Mouse (Mus musculus) embryonic facial prominence, embryonic 14.5 days (tissue): Measurements from ENCODE around the gene Gpr176. TPM values are rescaled to one million over a fixed set of nuclear protein-coding genes. Genes with fewer than 3 reads are reported as not detected.

Source experiments
- ATAC-seq: fragments of 200-750 bp; cut with Nextera tagmentation; 2 replicates; pipeline ENCODE4 v1.8.0; 2017; ENCODE audit warnings: low read depth, moderate number of reproducible peaks, moderate TSS enrichment
- DNase-seq: peaks from one replicate; pipeline ENCODE4 v3.0.0-alpha.2; 2015; ENCODE audit warnings: low spot score
- H3K27ac ChIP-seq: fragments of 300-500 bp; sonication (generic); replicated peaks from 2 replicates; pipeline ENCODE4 v1.5.1; 2014; ENCODE audit warnings: low read depth, mild to moderate bottlenecking, low read length, moderate library complexity
- H3K27me3 ChIP-seq: fragments of 300-500 bp; sonication (generic); replicated peaks from 2 replicates; pipeline ENCODE4 v1.6.1; 2014; ENCODE audit warnings: low read length; ENCODE audit not compliant: control insufficient read depth, insufficient read depth
- H3K36me3 ChIP-seq: fragments of 300-500 bp; sonication (generic); 2 replicates; pipeline ENCODE4 v1.6.1; 2014; ENCODE audit warnings: low read length, mixed read lengths; ENCODE audit not compliant: control insufficient read depth, insufficient read depth
- H3K4me1 ChIP-seq: fragments of 300-500 bp; sonication (generic); 2 replicates; pipeline ENCODE4 v1.6.1; 2014; ENCODE audit warnings: antibody characterized with exemption, low read length; ENCODE audit not compliant: control insufficient read depth, insufficient read depth
- H3K4me2 ChIP-seq: fragments of 300-500 bp; sonication (generic); 2 replicates; pipeline ENCODE4 v1.6.1; 2014; ENCODE audit warnings: low read depth, mild to moderate bottlenecking, low read length, moderate library complexity, mixed read lengths
- H3K4me3 ChIP-seq: fragments of 300-500 bp; sonication (generic); 2 replicates; pipeline ENCODE4 v1.5.1; 2014; ENCODE audit warnings: low read depth, mild to moderate bottlenecking, low read length
- H3K9ac ChIP-seq: fragments of 300-500 bp; sonication (generic); 2 replicates; pipeline ENCODE4 v1.6.1; 2014; ENCODE audit warnings: low read depth, mild to moderate bottlenecking, low read length, moderate library complexity, mixed read lengths
- H3K9me3 ChIP-seq: fragments of 300-500 bp; sonication (generic); 2 replicates; pipeline ENCODE4 v1.6.1; 2016; ENCODE audit warnings: low read length; ENCODE audit not compliant: control insufficient read depth
- WGBS: fragments of 180-500 bp; shearing (Covaris S2); extraction: QIAGEN DNeasy Blood & Tissue Kit; methylation state at CpG from one replicate; pipeline ENCODE4 v1.1.7; 2014; 5-methylcytosine and 5-hydroxymethylcytosine counted together
- polyA plus RNA-seq: library from polyadenylated mRNA; unstranded; fragments of >200 nt; fragmentation: Nextera tagmentation; extraction: Ambion mirVana; gene quantifications from 2 replicates; pipeline ENCODE4 v1.2.1, GENCODE M21; 2014

Gene Gpr176
- polyA plus RNA-seq, 1 experiment from 2014 or later, result 0.53 TPM

- WGBS, result 68% methylated on average over 4 of the region's 4 CpGs
- no peak overlapping the region for H3K27ac ChIP-seq
- H3K9ac ChIP-seq, result no peak overlapping the region
- H3K4me3 ChIP-seq, result no peak overlapping the region
- H3K4me1 ChIP-seq, result peaks cover 5% of the 10 kb centered on the region; the same call in 1 of the 2 replicates
- no peaks in the 10 kb centered on the region for H3K36me3 ChIP-seq
- DNase-seq (peak; percentile 17), ATAC-seq (no peak)
- no peak overlapping the region for H3K4me2 ChIP-seq
- no peaks in the 10 kb centered on the region for H3K27me3 ChIP-seq
- H3K9me3 ChIP-seq, result no peaks in the 10 kb centered on the region
Measured at GRCm38 (mm10) chr2:118353916-118354403, 19.3 kb downstream of the Gpr176 start.

DNA sequence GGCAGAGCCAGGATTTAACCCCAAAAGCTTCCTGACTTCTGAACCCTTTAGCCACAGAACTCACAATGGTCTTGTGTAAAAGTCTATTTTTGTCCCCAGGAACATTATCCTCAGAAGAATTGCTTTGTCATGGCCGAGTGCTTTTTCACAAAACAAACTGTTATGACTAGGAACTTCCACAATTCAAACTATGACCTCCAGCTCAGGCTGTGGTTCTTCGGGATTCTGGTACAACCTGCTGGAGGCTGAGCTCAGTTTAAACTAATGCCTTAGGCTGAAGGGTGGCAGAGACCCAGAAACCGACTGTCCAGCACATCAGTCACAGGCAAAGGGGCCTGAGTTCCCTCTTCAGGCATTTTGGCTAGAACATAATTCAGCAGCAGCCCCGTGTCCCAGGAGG, 19.7 kb downstream of the Gpr176 start:
- DNase-seq (no peak), ATAC-seq (no peak)
- 39% methylated on average over 4 of the region's 4 CpGs for WGBS

GRCm38 (mm10) chr2:118345535-118345934, 27.7 kb downstream of the Gpr176 start:
- DNase-seq, result no peak
- H3K27me3 ChIP-seq, result no peaks in the 10 kb centered on the region
- H3K36me3 ChIP-seq, result no peaks in the 10 kb centered on the region
- H3K9ac ChIP-seq, result no peak overlapping the region
- WGBS, result 39% methylated on average over 1 of the region's 1 CpGs
- H3K4me1 ChIP-seq, result no peaks in the 10 kb centered on the region
- no peak overlapping the region for H3K4me3 ChIP-seq
- ATAC-seq, result no peak
- H3K4me2 ChIP-seq, result no peak overlapping the region
- H3K27ac ChIP-seq, result no peak overlapping the region
- no peaks in the 10 kb centered on the region for H3K9me3 ChIP-seq

More for the DNA sequence above, 19.7 kb downstream of the Gpr176 start:
- H3K4me1 ChIP-seq, result peaks cover 5% of the 10 kb centered on the region; the same call in 1 of the 2 replicates
- H3K9me3 ChIP-seq, result no peaks in the 10 kb centered on the region
- no peaks in the 10 kb centered on the region for H3K36me3 ChIP-seq
- H3K27me3 ChIP-seq, result no peaks in the 10 kb centered on the region
- H3K4me2 ChIP-seq, result no peak overlapping the region
- no peak overlapping the region for H3K4me3 ChIP-seq
- H3K9ac ChIP-seq, result no peak overlapping the region
- no peak overlapping the region for H3K27ac ChIP-seq

DNA sequence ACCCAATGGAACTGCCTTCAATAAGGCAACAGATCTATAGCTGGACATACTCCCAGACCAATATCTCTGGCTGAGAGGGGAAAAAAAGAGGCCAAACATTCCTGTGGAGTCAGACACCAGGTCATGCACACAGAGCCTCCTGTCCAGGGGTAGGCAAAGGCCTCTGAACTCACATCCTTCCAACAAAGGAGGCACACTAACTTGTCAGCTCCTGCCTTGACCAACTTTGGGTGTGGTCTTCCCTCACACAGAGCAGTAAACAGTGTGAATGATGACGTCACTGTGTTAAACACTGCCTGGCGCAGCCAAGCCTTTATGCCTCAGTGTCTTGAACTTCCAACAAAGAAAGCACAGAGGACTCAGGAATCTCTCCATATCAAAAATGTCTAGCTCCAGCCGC, 29.3 kb downstream of the Gpr176 start:
- Histone ChIP-seq H3K36me3 (no peaks in the 10 kb centered on the region), H3K4me2 (no peak overlapping the region), H3K4me3 (no peak overlapping the region), H3K27ac (no peak overlapping the region), H3K27me3 (no peaks in the 10 kb centered on the region), H3K9me3 (no peaks in the 10 kb centered on the region), H3K9ac (no peak overlapping the region), H3K4me1 (no peaks in the 10 kb centered on the region)
- DNase-seq, result no peak
- no peak for ATAC-seq
- 75% methylated on average over 3 of the region's 3 CpGs for WGBS

- Histone ChIP-seq H3K4me3 (no peak overlapping the region), H3K9me3 (no peaks in the 10 kb centered on the region), H3K4me1 (no peaks in the 10 kb centered on the region), H3K27me3 (no peaks in the 10 kb centered on the region), H3K4me2 (no peak overlapping the region), H3K27ac (no peak overlapping the region), H3K36me3 (no peaks in the 10 kb centered on the region), H3K9ac (no peak overlapping the region)
- DNase-seq (no peak), ATAC-seq (no peak)
- WGBS, result 66% methylated on average over 7 of the region's 7 CpGs
Measured at GRCm38 (mm10) chr2:118341295-118341694, 31.9 kb downstream of the Gpr176 start.

GRCm38 (mm10) chr2:118336084-118336483, 37.1 kb downstream of the Gpr176 start:
- no peaks in the 10 kb centered on the region for H3K4me1 ChIP-seq
- H3K9me3 ChIP-seq, result no peaks in the 10 kb centered on the region
- no peak for ATAC-seq
- 49% methylated on average over 2 of the region's 2 CpGs for WGBS
- peak; percentile 39 for DNase-seq
- H3K4me3 ChIP-seq, result no peak overlapping the region
- H3K27ac ChIP-seq, result no peak overlapping the region
- H3K36me3 ChIP-seq, result no peaks in the 10 kb centered on the region
- H3K4me2 ChIP-seq, result no peak overlapping the region
- no peaks in the 10 kb centered on the region for H3K27me3 ChIP-seq
- H3K9ac ChIP-seq, result no peak overlapping the region

DNA sequence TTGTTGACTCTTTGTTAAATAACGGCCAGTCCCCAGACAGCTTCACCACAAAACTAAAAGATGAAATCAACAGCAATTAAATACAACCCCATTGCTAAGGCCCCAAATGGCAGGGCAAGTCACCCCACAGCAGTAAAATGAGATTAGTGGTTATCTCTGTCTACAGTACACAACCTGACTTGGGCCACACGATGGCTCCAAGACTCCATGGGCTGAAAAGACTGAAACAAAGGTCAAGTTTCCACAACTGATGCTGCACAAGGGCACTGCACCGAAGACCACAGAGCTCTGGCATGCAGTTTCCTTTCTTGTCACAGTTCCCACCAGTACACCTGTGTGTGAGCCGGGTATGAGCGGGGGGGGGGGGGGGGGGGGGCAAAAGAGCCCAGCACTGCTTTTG, 50.6 kb downstream of the Gpr176 start:
- WGBS, result 52% methylated on average over 4 of the region's 5 CpGs
- no peak overlapping the region for H3K4me2 ChIP-seq
- H3K36me3 ChIP-seq, result no peaks in the 10 kb centered on the region
- no peaks in the 10 kb centered on the region for H3K4me1 ChIP-seq
- H3K9ac ChIP-seq, result no peak overlapping the region
- H3K27me3 ChIP-seq, result no peaks in the 10 kb centered on the region
- DNase-seq (no peak), ATAC-seq (no peak)
- no peak overlapping the region for H3K27ac ChIP-seq
- H3K4me3 ChIP-seq, result no peak overlapping the region
- H3K9me3 ChIP-seq, result no peaks in the 10 kb centered on the region

DNA sequence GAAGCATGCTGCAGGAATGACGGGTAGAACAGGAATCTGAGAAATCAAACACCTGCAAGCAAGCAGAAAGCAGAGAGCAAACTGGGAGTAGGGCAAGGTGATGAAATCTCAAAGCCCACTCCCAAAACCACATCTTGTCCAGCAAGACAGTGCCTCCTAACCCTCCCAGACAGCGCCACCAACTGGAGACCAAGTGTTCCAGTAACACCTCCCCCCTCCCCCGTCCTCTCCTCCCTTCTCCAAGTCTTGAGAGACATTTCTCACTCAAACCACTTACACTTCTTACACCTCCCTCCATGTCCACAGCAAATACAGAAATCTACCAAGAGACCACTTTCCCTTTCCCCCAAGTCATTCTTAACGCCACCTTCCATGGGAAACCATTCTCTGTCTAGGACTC, 51.4 kb downstream of the Gpr176 start:
- H3K27ac ChIP-seq, result no peak overlapping the region
- DNase-seq (no peak), ATAC-seq (no peak)
- H3K4me2 ChIP-seq, result no peak overlapping the region
- WGBS, result 74% methylated on average over 4 of the region's 4 CpGs
- no peaks in the 10 kb centered on the region for H3K9me3 ChIP-seq
- H3K4me3 ChIP-seq, result no peak overlapping the region
- no peaks in the 10 kb centered on the region for H3K4me1 ChIP-seq
- H3K36me3 ChIP-seq, result no peaks in the 10 kb centered on the region
- H3K27me3 ChIP-seq, result no peaks in the 10 kb centered on the region
- no peak overlapping the region for H3K9ac ChIP-seq

DNA sequence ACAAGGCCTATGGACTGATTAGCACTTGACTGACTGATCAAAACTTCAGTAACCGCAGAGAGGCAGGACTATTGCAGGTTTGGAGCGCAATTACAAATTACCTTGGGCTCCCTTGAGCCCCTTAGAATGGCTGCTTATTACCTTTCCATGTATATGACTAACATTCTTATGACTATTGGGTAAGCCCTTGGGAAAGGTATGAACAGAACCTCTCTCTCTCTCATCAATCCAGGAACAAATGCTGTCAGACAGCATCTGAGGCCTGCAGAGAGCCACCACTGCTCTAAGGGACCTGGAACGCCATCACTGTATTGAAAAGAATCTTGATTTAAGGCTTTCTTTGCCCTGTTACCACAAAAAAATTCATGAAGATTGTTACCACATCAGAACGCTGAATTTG, 52.1 kb downstream of the Gpr176 start:
- ATAC-seq (no peak), DNase-seq (no peak)
- 90% methylated on average over 4 of the region's 4 CpGs for WGBS
- no peaks in the 10 kb centered on the region for H3K27me3 ChIP-seq
- H3K9ac ChIP-seq, result no peak overlapping the region
- H3K27ac ChIP-seq, result no peak overlapping the region
- H3K9me3 ChIP-seq, result no peaks in the 10 kb centered on the region
- H3K4me2 ChIP-seq, result no peak overlapping the region
- no peak overlapping the region for H3K4me3 ChIP-seq
- no peaks in the 10 kb centered on the region for H3K36me3 ChIP-seq
- no peaks in the 10 kb centered on the region for H3K4me1 ChIP-seq
